Mouse (Mus musculus) myocyte (in vitro differentiated cells): ENCODE measurements around the gene Vmn2r59. TPM values are rescaled to one million over a fixed set of nuclear protein-coding genes. Genes with fewer than 3 reads are reported as not detected.
"Not testable (repeated sequence)": the region's sequence is repeated elsewhere in the genome, so short reads cannot be mapped to it uniquely, and the experiment has no call there.

Source experiments
- H3K27me3 ChIP-seq: one replicate; pipeline ENCODE4 v1.6.1; 2011; ENCODE audit not compliant: control insufficient read depth, insufficient read depth, insufficient read length
- H3K36me3 ChIP-seq: one replicate; pipeline ENCODE4 v1.6.1; 2011; ENCODE audit not compliant: control insufficient read depth, insufficient read depth
- H3K4me2 ChIP-seq: one replicate; pipeline ENCODE4 v1.6.1; 2011; ENCODE audit warnings: low read depth, control low read depth
- H3K4me3 ChIP-seq: one replicate; pipeline ENCODE4 v1.5.1; 2011; ENCODE audit warnings: mild to moderate bottlenecking, control low read depth, moderate library complexity
- H3K79me2 ChIP-seq: one replicate; pipeline ENCODE4 v1.6.1; 2011; ENCODE audit not compliant: control insufficient read depth, insufficient read depth
- H3ac ChIP-seq: one replicate; pipeline ENCODE4 v1.6.1; 2011; ENCODE audit not compliant: control insufficient read depth, insufficient read length
- CEBPB ChIP-seq: IDR thresholded peaks from 2 replicates; pipeline ENCODE4 v1.6.1; 2011; ENCODE audit warnings: mild to moderate bottlenecking, moderate library complexity; ENCODE audit not compliant: poor library complexity, insufficient read depth, severe bottlenecking
- E2F4 ChIP-seq: IDR thresholded peaks from one replicate; pipeline ENCODE4 v1.6.1; 2011; ENCODE audit warnings: mild to moderate bottlenecking, control low read depth, moderate library complexity; ENCODE audit not compliant: insufficient read depth
- MAX ChIP-seq: IDR thresholded peaks from one replicate; pipeline ENCODE4 v1.6.1; 2011; ENCODE audit warnings: low read depth, mild to moderate bottlenecking, control low read depth
- MYOD1 ChIP-seq, 3 experiments: IDR thresholded peaks; one replicate each; pipeline ENCODE4 v1.6.1; 2011; ENCODE audit warnings: control low read depth in 2 of 3, low read depth in 2 of 3, mild to moderate bottlenecking in 2 of 3, moderate library complexity in 1 of 3; ENCODE audit not compliant: insufficient read length in 2 of 3, control insufficient read depth in 1 of 3
- MYOG ChIP-seq, 3 experiments: IDR thresholded peaks; one replicate each; pipeline ENCODE4 v1.6.1; 2011; ENCODE audit warnings: control low read depth in 2 of 3, low read depth in 2 of 3, mild to moderate bottlenecking in 2 of 3; ENCODE audit not compliant: insufficient read length in 2 of 3, control insufficient read depth in 1 of 3, insufficient read depth in 1 of 3
- POLR2A ChIP-seq: IDR thresholded peaks from one replicate; pipeline ENCODE4 v1.6.1; 2011; ENCODE audit warnings: low read depth, mild to moderate bottlenecking, control low read depth, moderate library complexity; ENCODE audit not compliant: insufficient read length
- POLR2AphosphoS2 ChIP-seq: IDR thresholded peaks from one replicate; pipeline ENCODE4 v1.6.1; 2011; ENCODE audit warnings: low read depth, control low read depth; ENCODE audit not compliant: insufficient read length
- REST ChIP-seq: IDR thresholded peaks from one replicate; pipeline ENCODE4 v1.6.1; 2011; ENCODE audit warnings: mild to moderate bottlenecking, control low read depth, moderate library complexity; ENCODE audit not compliant: insufficient read depth, insufficient read length
- SRF ChIP-seq: IDR thresholded peaks from one replicate; pipeline ENCODE4 v1.6.1; 2011; ENCODE audit warnings: low read depth; ENCODE audit not compliant: control insufficient read depth, insufficient read length
- TCF12 ChIP-seq: IDR thresholded peaks from one replicate; pipeline ENCODE4 v1.6.1; 2011; ENCODE audit warnings: mild to moderate bottlenecking, control low read depth; ENCODE audit not compliant: poor library complexity, insufficient read depth, severe bottlenecking
- TCF3 ChIP-seq: IDR thresholded peaks from one replicate; pipeline ENCODE4 v1.6.1; 2011; ENCODE audit warnings: low read depth, control low read depth; ENCODE audit not compliant: insufficient read length
- USF1 ChIP-seq: IDR thresholded peaks from one replicate; pipeline ENCODE4 v1.6.1; 2011; ENCODE audit warnings: low read depth, mild to moderate bottlenecking, control low read depth, moderate library complexity
- polyA plus RNA-seq: library from polyadenylated mRNA; unstranded; fragments of >200 nt; fragmentation: generic; extraction: Trizol; gene quantifications from one replicate; pipeline ENCODE4 v1.2.1, GENCODE M21; 2012; ENCODE audit warnings: missing spikeins

The Vmn2r59 gene
- not detected for polyA plus RNA-seq

DNA sequence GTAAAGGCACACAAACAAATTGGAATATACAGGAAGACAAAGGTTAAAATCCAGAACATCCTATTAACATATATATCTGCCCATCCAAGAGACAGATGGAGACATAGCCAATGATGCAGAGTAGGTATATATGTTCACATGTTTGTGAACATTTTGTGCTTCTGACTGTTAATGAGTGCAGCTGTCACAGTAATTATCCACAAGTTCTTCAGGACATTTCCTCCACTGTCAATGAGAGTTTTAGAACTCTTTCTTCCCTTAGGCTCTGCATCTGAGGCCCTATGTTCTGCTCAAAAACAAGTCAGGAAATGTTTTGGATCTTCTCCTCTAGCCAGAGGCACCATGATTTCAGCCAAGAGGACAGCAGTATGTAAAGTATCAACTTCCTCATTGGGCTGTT, at the start of gene Vmn2r59:
Vmn2r59 (minus strand) TSS at position 101 of the 400 bp plus-strand sequence.
- Histone ChIP-seq H3K79me2 (no peaks in the 10 kb centered on the region), H3K36me3 (no peaks in the 10 kb centered on the region), H3K27me3 (no peaks in the 10 kb centered on the region), H3ac (no peak within 1 kb of the TSS), H3K4me2 (no peak within 1 kb of the TSS), H3K4me3 (no peak within 1 kb of the TSS)
- no peak for TF ChIP-seq REST
- no peak for TF ChIP-seq CEBPB
- TF ChIP-seq SRF, result no peak
- no peak for TF ChIP-seq TCF3
- TF ChIP-seq MYOD1 (IDR thresholded peaks at IDR 0.05; ENCODE audit: control insufficient read depth in 1 of 3, insufficient read length in 2 of 3, low read depth in 2 of 3), result no peak
- TF ChIP-seq POLR2A, result no peak
- no peak for TF ChIP-seq MAX
- TF ChIP-seq TCF12, result no peak
- no peak for TF ChIP-seq USF1

DNA sequence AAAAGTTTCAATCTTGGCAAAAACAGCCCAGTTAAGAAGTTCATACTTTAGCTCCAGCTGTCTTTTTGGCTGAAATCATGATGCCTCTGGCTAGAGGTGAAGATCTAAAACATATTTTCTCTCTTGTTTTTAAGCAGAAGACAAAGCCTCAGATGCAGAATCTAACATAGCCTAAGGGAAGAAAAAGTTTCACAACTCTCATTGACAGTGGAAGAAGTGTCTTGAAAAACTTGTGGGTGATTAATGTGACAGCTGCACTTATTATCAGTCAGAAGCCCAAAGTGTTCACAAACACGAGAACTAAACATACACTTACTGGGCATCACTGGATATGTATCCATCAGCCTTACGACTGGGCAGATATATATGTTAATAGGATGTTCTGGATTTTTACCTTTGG, 48.6 kb upstream of the Vmn2r59 start, which contains the start of gene Vmn2r60:
Vmn2r60 (plus strand) TSS at position 301 of the 400 bp plus-strand sequence.
- Histone ChIP-seq H3K36me3 (no peaks in the 10 kb centered on the region), H3K4me3 (no peak within 1 kb of the TSS), H3ac (no peak within 1 kb of the TSS), H3K27me3 (no peaks in the 10 kb centered on the region), H3K4me2 (no peak within 1 kb of the TSS), H3K79me2 (no peaks in the 10 kb centered on the region)
- no peak for TF ChIP-seq TCF12
- no peak for TF ChIP-seq USF1
- no peak for TF ChIP-seq POLR2A
- no peak for TF ChIP-seq E2F4
- no peak for TF ChIP-seq MAX
- TF ChIP-seq MYOG (IDR thresholded peaks at IDR 0.05; ENCODE audit: control insufficient read depth in 1 of 3, insufficient read depth in 1 of 3, insufficient read length in 2 of 3, low read depth in 2 of 3), result no peak
- TF ChIP-seq POLR2AphosphoS2, result no peak
- TF ChIP-seq MYOD1 (IDR thresholded peaks at IDR 0.05; ENCODE audit: control insufficient read depth in 1 of 3, insufficient read length in 2 of 3, low read depth in 2 of 3), result no peak
- no peak for TF ChIP-seq REST

DNA sequence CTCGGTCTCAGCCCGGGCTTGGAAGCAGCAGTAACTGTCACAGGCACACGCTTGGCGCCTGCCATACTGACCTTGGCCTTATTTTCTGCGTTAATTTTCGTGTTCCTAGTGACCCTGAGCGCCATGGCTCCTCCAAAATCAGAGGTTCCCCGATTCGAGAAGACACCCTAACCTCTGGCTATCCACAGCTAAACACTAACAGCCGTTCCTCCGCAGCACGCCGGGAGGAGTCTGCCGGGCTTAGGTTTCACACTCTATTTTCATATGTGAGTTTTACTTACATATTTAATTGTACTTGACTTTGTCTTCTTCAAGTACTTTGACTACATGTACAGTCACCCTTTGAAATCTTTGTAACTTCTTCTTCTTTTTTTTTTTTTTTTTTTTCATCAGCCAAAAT, 48.2 kb upstream of the Vmn2r59 start:
- H3ac ChIP-seq, H3K79me2 ChIP-seq, H3K4me2 ChIP-seq, H3K4me3 ChIP-seq, H3K36me3 ChIP-seq, H3K27me3 ChIP-seq: not testable (repeated sequence)

Other genes starting within 250 kb of the Vmn2r59 start
- not detected for gene Vmn2r58, start 186.3 kb downstream of the Vmn2r59 start, polyA plus RNA-seq
- gene Vmn2r60, start 48.7 kb upstream of the Vmn2r59 start, polyA plus RNA-seq, result under 0.01 TPM
- gene Vmn2r61, start 201.0 kb upstream of the Vmn2r59 start, polyA plus RNA-seq, result not detected